Mouse (Mus musculus): ENCODE measurements around the gene Mrpl21.
A peak's percentile ranks its signal among the peaks of the same experiment; 100 is the strongest.

Mrpl21 gene

DNA sequence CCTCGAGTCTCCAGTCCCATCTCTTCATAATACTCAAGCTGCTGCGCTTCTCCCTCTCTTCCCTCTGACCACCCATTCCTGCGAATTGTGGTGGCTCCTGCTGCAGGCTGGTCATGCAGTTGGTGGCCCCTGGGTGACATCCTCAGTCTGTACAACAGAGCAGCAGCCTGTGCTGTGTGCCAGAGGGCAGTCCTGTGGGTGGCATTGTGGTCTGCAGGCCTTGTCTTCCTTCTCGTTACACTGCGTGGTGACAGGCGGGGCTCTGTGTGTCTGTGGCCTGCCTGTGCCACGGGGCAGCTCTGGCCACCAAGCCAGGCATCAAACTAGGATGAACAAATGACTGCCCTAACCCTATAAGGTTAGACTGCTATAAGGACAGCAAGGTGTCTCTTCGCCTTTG lies 56.5 kb downstream of the Mrpl21 start:
- DNase-seq (ENCODE audit: low read depth) = peak; percentile 58

- peak; percentile 63 for DNase-seq (ENCODE audit: low read depth)
These were observed 58.3 kb downstream of the Mrpl21 start for GRCm38 (mm10) chr19:3341021-3341420.
